Mouse (Mus musculus) T-helper 17 cell (primary cell): ENCODE results near the gene Pyurf.

ENCODE experiments used
- in situ Hi-C, 2 experiments: fragments of 300-600 bp; cut with MboI, MseI; formaldehyde crosslinking; loops; 1 replicate in 1 of 2; 2 replicates in 1 of 2; pipeline ENCODE4 v1.15.1; 2025; ENCODE audit warnings: high pct_unique_total_duplicates in 2 of 2

Gene Pyurf

GRCm38 (mm10) chr6:57691467-57692261 is at the start of gene Pyurf:
Pyurf (minus strand) TSS chr6:57692078.
- in situ Hi-C loops, result loop anchor here (5.0 to 10.0 kb wide), 3 partner anchors 133 to 897 kb away; partner anchors contain the start of genes Kbtbd2 (in 1 of the 2) and Vopp1 (in 1 of the 2)

GRCm38 (mm10) chr6:57721347-57721746 is 29.5 kb upstream of the Pyurf start:
- in situ Hi-C loops, result no loop called here

- in situ Hi-C loops, result no loop called here
Observed at GRCm38 (mm10) chr6:57711726-57712125, 19.8 kb upstream of the Pyurf start.

DNA sequence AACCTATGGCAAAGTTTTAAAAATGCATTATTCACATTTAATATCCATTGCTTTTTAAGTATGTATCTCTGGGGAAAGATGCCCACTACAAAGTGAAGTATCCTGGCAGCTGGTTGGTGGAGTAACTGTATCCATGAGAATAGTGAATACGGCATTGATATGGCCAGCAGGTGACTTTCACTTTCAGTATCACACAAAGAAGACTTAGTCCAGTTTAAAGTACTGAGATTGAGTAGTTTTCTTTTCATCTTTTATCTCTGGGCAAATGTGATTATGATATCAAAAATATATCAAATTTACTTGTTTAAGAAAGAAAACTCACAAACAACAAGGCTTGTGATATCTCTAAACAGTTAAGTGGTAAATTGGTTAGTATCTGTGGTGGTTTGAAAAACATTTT is 14.8 kb upstream of the Pyurf start:
- in situ Hi-C loops, result no loop called here

DNA sequence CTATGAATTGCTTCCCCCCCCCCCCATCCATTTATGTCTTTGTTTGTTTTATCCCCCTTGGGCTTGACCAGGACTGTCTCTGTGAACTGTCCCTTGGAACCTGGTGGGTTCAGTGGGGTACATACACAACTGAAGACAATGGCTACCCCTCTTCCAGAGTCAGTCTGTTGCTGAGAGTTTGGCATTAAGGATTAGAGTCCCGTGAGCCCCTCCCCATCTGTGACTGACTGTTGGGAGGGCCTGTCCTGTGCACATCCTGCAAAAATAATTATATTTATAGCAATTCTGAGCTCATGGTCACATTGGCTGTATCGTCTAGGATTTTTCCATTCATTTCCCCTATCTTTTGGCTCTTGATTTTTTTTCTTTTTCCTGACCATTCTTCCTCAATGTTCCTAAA is 11.8 kb upstream of the Pyurf start:
- in situ Hi-C loops, result no loop called here

- in situ Hi-C loops, result no loop called here
Observed at GRCm38 (mm10) chr6:57702743-57703499, 11.0 kb upstream of the Pyurf start.

DNA sequence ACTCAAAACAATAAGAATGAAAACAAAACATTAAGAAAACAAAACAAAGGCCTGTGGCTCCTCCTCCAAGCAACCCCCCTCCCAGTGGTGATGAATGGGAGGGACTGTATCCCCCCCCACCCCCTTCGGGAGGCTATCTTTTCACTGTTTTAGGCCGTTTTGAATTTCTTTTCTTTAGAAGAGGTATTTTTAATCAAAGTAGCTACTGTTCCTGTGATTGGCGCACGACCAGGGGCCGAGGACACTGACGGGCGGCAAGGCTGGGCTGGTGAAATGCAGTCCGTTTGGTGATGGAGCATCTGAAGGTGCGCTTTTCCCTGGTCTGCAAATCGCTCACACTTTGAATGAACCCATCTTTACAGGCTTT is 10.5 kb upstream of the Pyurf start, which contains the start of gene Lancl2:
Gene Lancl2, plus strand, starts transcription at position 165 of the 367 bp plus-strand sequence.
- in situ Hi-C loops, result no loop called here

GRCm38 (mm10) chr6:57701686-57702085 is 9.8 kb upstream of the Pyurf start:
- in situ Hi-C loops, result no loop called here

- in situ Hi-C loops, result loop anchor here (5.0 to 10.0 kb wide), 3 partner anchors 132 to 898 kb away; partner anchors contain the start of genes Kbtbd2 (in 1 of the 2) and Vopp1 (in 1 of the 2)
Observed at GRCm38 (mm10) chr6:57693116-57693515, 1.2 kb upstream of the Pyurf start.

DNA sequence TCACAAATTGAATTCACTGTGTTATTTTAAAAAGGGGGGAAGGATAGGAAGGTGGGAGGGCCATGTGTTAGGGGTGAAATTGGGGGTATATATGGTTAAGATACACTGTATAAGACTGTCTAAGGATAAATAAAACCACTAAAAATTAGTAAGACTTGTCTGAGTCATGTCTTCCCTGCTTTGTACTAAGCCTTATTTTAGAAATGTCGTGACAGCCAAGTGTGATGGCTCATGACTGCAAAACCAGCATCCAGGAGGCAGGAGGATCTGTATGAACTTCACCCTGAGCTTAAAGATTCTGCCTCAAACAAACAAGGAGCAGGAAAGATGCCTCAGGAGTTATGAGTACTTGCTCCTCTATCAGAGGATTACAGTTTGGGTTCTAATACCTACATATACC is 7.7 kb downstream of the Pyurf start:
- in situ Hi-C loops, result no loop called here

- in situ Hi-C loops, result no loop called here
Observed at GRCm38 (mm10) chr6:57661295-57661694, 30.6 kb downstream of the Pyurf start.

DNA sequence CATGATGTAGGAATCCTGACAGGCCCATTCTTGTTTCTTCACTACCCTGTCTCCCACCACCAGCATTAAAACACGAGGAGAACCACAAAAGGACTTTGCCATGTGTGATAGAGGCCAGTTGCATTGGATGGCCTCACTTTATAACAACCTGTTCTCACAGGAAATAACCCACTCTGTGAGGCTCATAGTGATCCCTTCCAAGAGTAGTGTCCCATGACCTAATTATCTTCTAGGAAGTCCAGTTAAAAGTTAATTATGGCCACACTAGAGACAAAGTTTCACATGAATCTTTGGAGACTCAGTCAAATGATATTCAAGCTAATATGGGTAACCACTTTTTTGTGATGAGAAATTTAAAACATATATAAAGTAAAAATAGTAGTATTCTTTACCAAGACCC is 44.6 kb downstream of the Pyurf start:
- in situ Hi-C loops, result no loop called here

DNA sequence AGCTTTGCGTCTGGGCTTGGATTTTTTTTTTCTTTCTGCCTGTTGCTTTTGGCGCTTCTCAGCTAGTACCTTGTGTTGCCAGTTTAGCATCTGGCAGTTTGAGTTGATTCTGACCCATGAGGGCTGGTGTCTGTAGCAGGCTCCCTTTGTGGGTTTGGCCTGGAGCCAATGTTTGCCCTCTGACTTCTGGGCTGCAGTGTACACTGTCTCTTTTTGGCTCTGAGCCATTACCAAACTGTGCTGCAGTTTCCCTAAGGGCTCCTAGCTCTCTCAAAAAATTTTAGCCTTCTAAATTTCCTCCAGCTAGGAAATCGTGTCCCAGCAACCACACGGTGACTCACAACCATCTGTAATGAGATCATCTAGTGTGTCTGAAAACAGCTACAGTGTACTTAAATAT is 50.1 kb downstream of the Pyurf start:
- in situ Hi-C loops, result no loop called here

- in situ Hi-C loops, result no loop called here
Observed at GRCm38 (mm10) chr6:57639531-57639930, 52.3 kb downstream of the Pyurf start.
